Mouse (Mus musculus) embryonic fibroblast, embryonic 13.5 days (primary cell): ENCODE measurements around the gene Cst3.

ENCODE experiments used
- CTCF ChIP-seq: IDR thresholded peaks from 2 replicates; pipeline ENCODE4 v1.5.1; 2011; ENCODE audit warnings: mild to moderate bottlenecking, control low read depth, low read length, moderate library complexity, borderline replicate concordance; ENCODE audit not compliant: insufficient read depth
- POLR2A ChIP-seq: IDR thresholded peaks from 2 replicates; pipeline ENCODE4 v1.6.1; 2011; ENCODE audit warnings: low read depth, mild to moderate bottlenecking, control low read depth, low read length, moderate library complexity

DNA sequence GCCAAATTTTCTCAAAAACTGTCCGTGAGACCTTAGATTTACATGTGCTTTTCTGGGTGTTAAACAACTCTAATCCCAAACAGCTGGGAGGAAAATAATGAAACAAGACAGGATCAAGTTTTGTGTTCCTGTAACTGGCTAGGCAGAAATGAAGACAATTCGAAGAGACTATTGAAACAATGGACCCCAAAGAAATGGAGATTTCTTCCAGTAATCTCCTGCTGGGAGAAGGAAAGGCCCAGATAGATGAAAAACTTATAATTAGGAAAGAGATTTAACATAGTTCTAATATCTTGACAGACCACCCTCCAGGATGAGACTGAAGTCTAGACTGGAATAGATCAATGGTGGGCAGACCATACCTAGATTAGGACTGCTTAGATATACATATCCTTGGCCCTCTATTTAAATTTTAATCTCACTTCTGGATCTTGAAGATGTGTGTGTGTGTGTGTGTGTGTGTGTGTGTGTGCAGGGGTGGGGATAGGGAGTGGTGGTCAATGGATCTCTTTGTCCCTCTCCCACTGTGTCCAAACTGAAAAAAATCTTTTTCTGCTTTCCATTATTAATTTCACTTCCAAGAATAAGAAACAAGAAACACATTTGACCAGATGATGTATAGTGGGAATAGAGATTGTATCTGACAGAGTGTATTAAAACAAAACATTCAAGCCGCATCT lies 14.0 kb upstream of the Cst3 start:
- no peak for TF ChIP-seq CTCF
- no peak for TF ChIP-seq POLR2A
